Mouse (Mus musculus) myocyte (in vitro differentiated cells): ENCODE results near the gene Zfp358. TPM values are rescaled to one million over a fixed set of nuclear protein-coding genes. Genes with fewer than 3 reads are reported as not detected.

Experiments used
- H3K27me3 ChIP-seq: one replicate; pipeline ENCODE4 v1.6.1; 2011; ENCODE audit not compliant: control insufficient read depth, insufficient read depth, insufficient read length
- H3K36me3 ChIP-seq: one replicate; pipeline ENCODE4 v1.6.1; 2011; ENCODE audit not compliant: control insufficient read depth, insufficient read depth
- H3K4me2 ChIP-seq: one replicate; pipeline ENCODE4 v1.6.1; 2011; ENCODE audit warnings: low read depth, control low read depth
- H3K4me3 ChIP-seq: one replicate; pipeline ENCODE4 v1.5.1; 2011; ENCODE audit warnings: mild to moderate bottlenecking, control low read depth, moderate library complexity
- H3K79me2 ChIP-seq: one replicate; pipeline ENCODE4 v1.6.1; 2011; ENCODE audit not compliant: control insufficient read depth, insufficient read depth
- H3ac ChIP-seq: one replicate; pipeline ENCODE4 v1.6.1; 2011; ENCODE audit not compliant: control insufficient read depth, insufficient read length
- CEBPB ChIP-seq: IDR thresholded peaks from 2 replicates; pipeline ENCODE4 v1.6.1; 2011; ENCODE audit warnings: mild to moderate bottlenecking, moderate library complexity; ENCODE audit not compliant: poor library complexity, insufficient read depth, severe bottlenecking
- E2F4 ChIP-seq: IDR thresholded peaks from one replicate; pipeline ENCODE4 v1.6.1; 2011; ENCODE audit warnings: mild to moderate bottlenecking, control low read depth, moderate library complexity; ENCODE audit not compliant: insufficient read depth
- MAX ChIP-seq: IDR thresholded peaks from one replicate; pipeline ENCODE4 v1.6.1; 2011; ENCODE audit warnings: low read depth, mild to moderate bottlenecking, control low read depth
- MYOD1 ChIP-seq, 3 experiments: IDR thresholded peaks; one replicate each; pipeline ENCODE4 v1.6.1; 2011; ENCODE audit warnings: control low read depth in 2 of 3, low read depth in 2 of 3, mild to moderate bottlenecking in 2 of 3, moderate library complexity in 1 of 3; ENCODE audit not compliant: insufficient read length in 2 of 3, control insufficient read depth in 1 of 3
- MYOG ChIP-seq, 3 experiments: IDR thresholded peaks; one replicate each; pipeline ENCODE4 v1.6.1; 2011; ENCODE audit warnings: control low read depth in 2 of 3, low read depth in 2 of 3, mild to moderate bottlenecking in 2 of 3; ENCODE audit not compliant: insufficient read length in 2 of 3, control insufficient read depth in 1 of 3, insufficient read depth in 1 of 3
- POLR2A ChIP-seq: IDR thresholded peaks from one replicate; pipeline ENCODE4 v1.6.1; 2011; ENCODE audit warnings: low read depth, mild to moderate bottlenecking, control low read depth, moderate library complexity; ENCODE audit not compliant: insufficient read length
- POLR2AphosphoS2 ChIP-seq: IDR thresholded peaks from one replicate; pipeline ENCODE4 v1.6.1; 2011; ENCODE audit warnings: low read depth, control low read depth; ENCODE audit not compliant: insufficient read length
- REST ChIP-seq: IDR thresholded peaks from one replicate; pipeline ENCODE4 v1.6.1; 2011; ENCODE audit warnings: mild to moderate bottlenecking, control low read depth, moderate library complexity; ENCODE audit not compliant: insufficient read depth, insufficient read length
- SRF ChIP-seq: IDR thresholded peaks from one replicate; pipeline ENCODE4 v1.6.1; 2011; ENCODE audit warnings: low read depth; ENCODE audit not compliant: control insufficient read depth, insufficient read length
- TCF12 ChIP-seq: IDR thresholded peaks from one replicate; pipeline ENCODE4 v1.6.1; 2011; ENCODE audit warnings: mild to moderate bottlenecking, control low read depth; ENCODE audit not compliant: poor library complexity, insufficient read depth, severe bottlenecking
- TCF3 ChIP-seq: IDR thresholded peaks from one replicate; pipeline ENCODE4 v1.6.1; 2011; ENCODE audit warnings: low read depth, control low read depth; ENCODE audit not compliant: insufficient read length
- USF1 ChIP-seq: IDR thresholded peaks from one replicate; pipeline ENCODE4 v1.6.1; 2011; ENCODE audit warnings: low read depth, mild to moderate bottlenecking, control low read depth, moderate library complexity
- polyA plus RNA-seq: library from polyadenylated mRNA; unstranded; fragments of >200 nt; fragmentation: generic; extraction: Trizol; gene quantifications from one replicate; pipeline ENCODE4 v1.2.1, GENCODE M21; 2012; ENCODE audit warnings: missing spikeins

Gene Zfp358
- polyA plus RNA-seq, 1 experiment = 29.2 TPM

GRCm38 (mm10) chr8:3522007-3522697 lies 29.2 kb downstream of the Zfp358 start:
- TF ChIP-seq MAX = no peak
- no peak for TF ChIP-seq USF1
- TF ChIP-seq TCF12 = no peak
- TF ChIP-seq TCF3 = no peak
- TF ChIP-seq REST = no peak
- TF ChIP-seq SRF = no peak
- no peak for TF ChIP-seq POLR2A
- TF ChIP-seq CEBPB = no peak
- TF ChIP-seq POLR2AphosphoS2 = no peak
- TF ChIP-seq MYOG (IDR thresholded peaks at IDR 0.05; ENCODE audit: control insufficient read depth in 1 of 3, insufficient read depth in 1 of 3, insufficient read length in 2 of 3, low read depth in 2 of 3) = no peak
- no peak for TF ChIP-seq MYOD1 (IDR thresholded peaks at IDR 0.05; ENCODE audit: control insufficient read depth in 1 of 3, insufficient read length in 2 of 3, low read depth in 2 of 3)
- TF ChIP-seq E2F4 = no peak
- no peak overlapping the region for H3ac ChIP-seq
- no peaks in the 10 kb centered on the region for H3K79me2 ChIP-seq
- H3K4me2 ChIP-seq = no peak overlapping the region
- H3K27me3 ChIP-seq = no peaks in the 10 kb centered on the region
- H3K4me3 ChIP-seq = no peak overlapping the region
- H3K36me3 ChIP-seq = peaks cover 12% of the 10 kb centered on the region

- no peaks in the 10 kb centered on the region for H3K79me2 ChIP-seq
- H3K27me3 ChIP-seq = no peaks in the 10 kb centered on the region
- no peak overlapping the region for H3K4me3 ChIP-seq
- no peak overlapping the region for H3ac ChIP-seq
- H3K36me3 ChIP-seq = peaks cover 3% of the 10 kb centered on the region
- no peak for TF ChIP-seq MYOG (IDR thresholded peaks at IDR 0.05; ENCODE audit: control insufficient read depth in 1 of 3, insufficient read depth in 1 of 3, insufficient read length in 2 of 3, low read depth in 2 of 3)
- TF ChIP-seq TCF12 = no peak
- no peak for TF ChIP-seq POLR2A
- no peak for TF ChIP-seq MAX
- TF ChIP-seq REST = no peak
- no peak for TF ChIP-seq TCF3
- no peak for TF ChIP-seq E2F4
- TF ChIP-seq CEBPB = no peak
- TF ChIP-seq USF1 = no peak
- TF ChIP-seq MYOD1 (IDR thresholded peaks at IDR 0.05; ENCODE audit: control insufficient read depth in 1 of 3, insufficient read length in 2 of 3, low read depth in 2 of 3) = no peak
- TF ChIP-seq SRF = no peak
- TF ChIP-seq POLR2AphosphoS2 = no peak
- no peak overlapping the region for H3K4me2 ChIP-seq
Observed at GRCm38 (mm10) chr8:3530816-3531215, 37.9 kb downstream of the Zfp358 start.

GRCm38 (mm10) chr8:3531936-3532335 lies 39.0 kb downstream of the Zfp358 start:
- Histone ChIP-seq H3K27me3 (no peaks in the 10 kb centered on the region), H3K4me3 (no peak overlapping the region), H3ac (no peak overlapping the region), H3K79me2 (no peaks in the 10 kb centered on the region), H3K36me3 (no peaks in the 10 kb centered on the region), H3K4me2 (no peak overlapping the region)
- TF ChIP-seq POLR2A = no peak
- no peak for TF ChIP-seq REST
- TF ChIP-seq MAX = no peak
- TF ChIP-seq TCF12 = no peak

GRCm38 (mm10) chr8:3536053-3536841 lies 43.3 kb downstream of the Zfp358 start:
- TF ChIP-seq SRF (no peak), TCF12 (no peak), REST (no peak), POLR2AphosphoS2 (no peak), USF1 (no peak), CEBPB (no peak), MYOD1 (IDR thresholded peaks at IDR 0.05; ENCODE audit: control insufficient read depth in 1 of 3, insufficient read length in 2 of 3, low read depth in 2 of 3) (no peak)
- Histone ChIP-seq H3K27me3 (no peaks in the 10 kb centered on the region), H3K79me2 (no peaks in the 10 kb centered on the region), H3ac (no peak overlapping the region), H3K4me3 (no peak overlapping the region), H3K4me2 (no peak overlapping the region), H3K36me3 (no peaks in the 10 kb centered on the region)

GRCm38 (mm10) chr8:3536940-3537339 lies 44.0 kb downstream of the Zfp358 start:
- H3K36me3 ChIP-seq = no peaks in the 10 kb centered on the region
- H3K79me2 ChIP-seq = no peaks in the 10 kb centered on the region
- H3K4me3 ChIP-seq = no peak overlapping the region
- no peak overlapping the region for H3K4me2 ChIP-seq
- H3ac ChIP-seq = no peak overlapping the region
- TF ChIP-seq REST = no peak
- no peak for TF ChIP-seq SRF
- TF ChIP-seq TCF12 = no peak
- no peak for TF ChIP-seq POLR2AphosphoS2
- TF ChIP-seq CEBPB = no peak
- TF ChIP-seq TCF3 = no peak
- no peak for TF ChIP-seq POLR2A
- no peaks in the 10 kb centered on the region for H3K27me3 ChIP-seq
